Mouse (Mus musculus) E14TG2a.4 (cell line): ENCODE measurements around the gene Gm15737.

ENCODE experiments used
- CTCF ChIP-seq: conservative IDR thresholded peaks from 2 replicates; pipeline ENCODE4 v1.5.1; 2014; ENCODE audit warnings: low read length
- NANOG ChIP-seq: IDR thresholded peaks from 2 replicates; pipeline ENCODE4 v1.6.1; 2014; ENCODE audit warnings: borderline replicate concordance, low read length, mixed read lengths
- POU5F1 ChIP-seq: IDR thresholded peaks from 2 replicates; pipeline ENCODE4 v1.6.1; 2014; ENCODE audit warnings: low read length, borderline replicate concordance

DNA sequence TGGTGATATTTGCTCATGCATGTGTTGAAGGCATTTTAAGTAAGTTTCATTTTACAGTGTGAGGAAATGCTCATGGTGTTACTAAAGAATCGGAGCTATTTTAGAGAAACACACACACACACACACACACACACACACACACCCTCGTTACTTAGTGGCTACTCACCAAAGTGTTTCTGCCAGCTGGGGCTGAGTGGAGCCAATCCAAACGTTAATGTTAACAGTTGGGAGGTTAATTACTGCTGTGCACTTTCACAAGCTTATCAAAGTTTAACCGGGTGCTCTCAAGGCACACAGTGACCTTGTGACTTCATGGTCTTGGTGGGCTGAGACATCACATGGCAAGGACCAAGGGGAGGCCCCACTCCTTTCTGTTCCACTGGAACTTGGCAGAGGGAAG lies 52.7 kb downstream of the Gm15737 start:
- TF ChIP-seq CTCF (no peak), POU5F1 (no peak), NANOG (no peak)
